Mouse (Mus musculus): Measurements from ENCODE around the gene Ago3.

The Ago3 gene

GRCm38 (mm10) chr4:126309922-126310309 lies 119.4 kb downstream of the Ago3 start:
- peak; percentile 81 for DNase-seq (ENCODE audit: low spot score)

- DNase-seq (ENCODE audit: low spot score): no peak
These were observed 120.0 kb downstream of the Ago3 start for GRCm38 (mm10) chr4:126309211-126309921.

GRCm38 (mm10) chr4:126306827-126307226 lies 122.5 kb downstream of the Ago3 start:
- DNase-seq (ENCODE audit: low spot score): no peak

GRCm38 (mm10) chr4:126306058-126306457 lies 123.3 kb downstream of the Ago3 start:
- no peak for DNase-seq (ENCODE audit: low spot score)

- DNase-seq (ENCODE audit: low spot score): no peak
These were observed 123.9 kb downstream of the Ago3 start for GRCm38 (mm10) chr4:126305428-126305827.

GRCm38 (mm10) chr4:126303877-126304276 lies 125.5 kb downstream of the Ago3 start:
- DNase-seq (ENCODE audit: low spot score): no peak

GRCm38 (mm10) chr4:126301584-126302309 lies 127.6 kb downstream of the Ago3 start:
- no peak for DNase-seq (ENCODE audit: low spot score)

- DNase-seq (ENCODE audit: low spot score): no peak
These were observed 128.3 kb downstream of the Ago3 start for GRCm38 (mm10) chr4:126300916-126301583.

GRCm38 (mm10) chr4:126296617-126297101 lies 132.7 kb downstream of the Ago3 start:
- DNase-seq (ENCODE audit: low spot score): peak; percentile 52

GRCm38 (mm10) chr4:126295937-126296336 lies 133.4 kb downstream of the Ago3 start:
- no peak for DNase-seq (ENCODE audit: low spot score)

- DNase-seq (ENCODE audit: low spot score): no peak
These were observed 134.2 kb downstream of the Ago3 start for GRCm38 (mm10) chr4:126295152-126295551.

- DNase-seq (ENCODE audit: low spot score): no peak
These were observed 138.2 kb downstream of the Ago3 start for GRCm38 (mm10) chr4:126291196-126291595.

GRCm38 (mm10) chr4:126290314-126290713 lies 139.0 kb downstream of the Ago3 start:
- no peak for DNase-seq (ENCODE audit: low spot score)

GRCm38 (mm10) chr4:126288085-126288666 lies 141.2 kb downstream of the Ago3 start:
- no peak for DNase-seq (ENCODE audit: low spot score)

GRCm38 (mm10) chr4:126287302-126287995 lies 141.9 kb downstream of the Ago3 start:
- DNase-seq (ENCODE audit: low spot score): no peak

- no peak for DNase-seq (ENCODE audit: low spot score)
These were observed 142.9 kb downstream of the Ago3 start, which contains the start of gene Col8a2 for GRCm38 (mm10) chr4:126286492-126286891. Gene Col8a2 (plus strand): TSS chr4:126286793.

- no peak for DNase-seq (ENCODE audit: low spot score)
These were observed 145.8 kb downstream of the Ago3 start for GRCm38 (mm10) chr4:126283582-126283981.

GRCm38 (mm10) chr4:126281706-126282105 lies 147.7 kb downstream of the Ago3 start:
- no peak for DNase-seq (ENCODE audit: low spot score)

Measured in ovary, postnatal 14 days (tissue).